Mouse (Mus musculus): Measurements from ENCODE around the gene Isg15. TPM values are rescaled to one million over a fixed set of nuclear protein-coding genes. Genes with fewer than 3 reads are reported as not detected.

Isg15 gene
- total RNA-seq (2021): under 1 TPM in 1 of 2 experiments, not detected in 1; 0.49 TPM
- long read RNA-seq, experiment 1: 0 reads
- long read RNA-seq, experiment 2: 0 reads

- DNase-seq (ENCODE audit: low spot score in 2 of 2): no peak
Measured at GRCm38 (mm10) chr4:156200623-156201475, at the start of gene Isg15. Isg15 (minus strand) TSS chr4:156200818.

GRCm38 (mm10) chr4:156249567-156249966, 48.9 kb upstream of the Isg15 start:
- DNase-seq (ENCODE audit: low spot score in 2 of 2): no peak

GRCm38 (mm10) chr4:156236651-156237447, 36.2 kb upstream of the Isg15 start:
- DNase-seq (ENCODE audit: low spot score in 2 of 2): no peak

- DNase-seq (ENCODE audit: low spot score in 2 of 2): peak; percentile 89 to 93
Measured at GRCm38 (mm10) chr4:156235808-156236533, 35.4 kb upstream of the Isg15 start, which contains the start of gene Noc2l. Noc2l (plus strand) TSS chr4:156236010.

- DNase-seq (ENCODE audit: low spot score in 2 of 2): no peak
Measured at GRCm38 (mm10) chr4:156235360-156235770, 34.7 kb upstream of the Isg15 start.

GRCm38 (mm10) chr4:156234701-156235213, 34.1 kb upstream of the Isg15 start, which contains the start of gene Plekhn1:
Plekhn1 (minus strand) TSS chr4:156234857.
- DNase-seq (ENCODE audit: low spot score in 2 of 2): peak; percentile 65 to 80

GRCm38 (mm10) chr4:156234021-156234501, 33.4 kb upstream of the Isg15 start:
- DNase-seq (ENCODE audit: low spot score in 2 of 2): no peak

- DNase-seq (ENCODE audit: low spot score in 2 of 2): no peak
Measured at GRCm38 (mm10) chr4:156228393-156229024, 27.9 kb upstream of the Isg15 start.

- no peak for DNase-seq (ENCODE audit: low spot score in 2 of 2)
Measured at GRCm38 (mm10) chr4:156227752-156228392, 27.3 kb upstream of the Isg15 start.

- no peak for DNase-seq (ENCODE audit: low spot score in 2 of 2)
Measured at GRCm38 (mm10) chr4:156224276-156224675, 23.7 kb upstream of the Isg15 start.

GRCm38 (mm10) chr4:156219936-156220335, 19.3 kb upstream of the Isg15 start:
- DNase-seq (ENCODE audit: low spot score in 2 of 2): no peak

GRCm38 (mm10) chr4:156217838-156218237, 17.2 kb upstream of the Isg15 start:
- no peak for DNase-seq (ENCODE audit: low spot score in 2 of 2)

GRCm38 (mm10) chr4:156217022-156217669, 16.5 kb upstream of the Isg15 start:
- no peak for DNase-seq (ENCODE audit: low spot score in 2 of 2)

- DNase-seq (ENCODE audit: low spot score in 2 of 2): no peak
Measured at GRCm38 (mm10) chr4:156216196-156216595, 15.6 kb upstream of the Isg15 start.

GRCm38 (mm10) chr4:156215649-156216048, 15.0 kb upstream of the Isg15 start, which contains the start of gene Perm1:
Perm1 (plus strand) TSS chr4:156215868.
- DNase-seq (ENCODE audit: low spot score in 2 of 2): no peak

- DNase-seq (ENCODE audit: low spot score in 2 of 2): no peak
Measured at GRCm38 (mm10) chr4:156213134-156213533, 12.5 kb upstream of the Isg15 start.

GRCm38 (mm10) chr4:156209963-156210635, 9.5 kb upstream of the Isg15 start:
- DNase-seq (ENCODE audit: low spot score in 2 of 2): no peak

GRCm38 (mm10) chr4:156208872-156209271, 8.3 kb upstream of the Isg15 start:
- DNase-seq (ENCODE audit: low spot score in 2 of 2): no peak

Measured in gastrocnemius, postnatal 4 days (tissue).